Mouse (Mus musculus) adrenal gland, postnatal 4 days (tissue): Measurements from ENCODE around the gene Gnptab. TPM values are rescaled to one million over a fixed set of nuclear protein-coding genes. Genes with fewer than 3 reads are reported as not detected.
"Not testable (repeated sequence)": the region's sequence is repeated elsewhere in the genome, so short reads cannot be mapped to it uniquely, and the experiment has no call there.

Experiments
- DNase-seq, 2 experiments: peaks; one replicate each; pipeline ENCODE4 v3.0.0; 2021 to 2022; ENCODE audit warnings: low spot score in 2 of 2, mixed read lengths in 2 of 2
- long read RNA-seq, 2 experiments: library from polyadenylated mRNA; stranded (forward); transcript quantifications; one replicate each; pipeline ENCODE4 v2.0.0; 2021
- total RNA-seq, 2 experiments: library from RNA; stranded (reverse); gene quantifications; 2 replicates each; pipeline ENCODE4 v1.2.3; 2021

Gnptab gene
- total RNA-seq, result 10 to 100 TPM; 34.2 to 37.8 TPM
- long read RNA-seq, experiment 1, partial matches to known transcripts, result 0 of 1 reads
- long read RNA-seq, experiment 1, other reads (novel, unspliced or antisense), result 1 of 1 reads
- long read RNA-seq, experiment 2, full-length matches to known transcripts, result 3 of 14 reads
- long read RNA-seq, experiment 2, partial matches to known transcripts, result 7 of 14 reads
- long read RNA-seq, experiment 2, other reads (novel, unspliced or antisense), result 4 of 14 reads

GRCm38 (mm10) chr10:88379013-88379885 is at the start of gene Gnptab, which contains the start of gene Dram1:
TSS of gene Gnptab (plus strand) at chr10:88379132.
TSS of gene Dram1 (minus strand) at chr10:88379080.
- peak; percentile 81 to 88 for DNase-seq

- no peak for DNase-seq
Observed at GRCm38 (mm10) chr10:88330695-88331094, 48.2 kb upstream of the Gnptab start.

- DNase-seq, result no peak
Observed at GRCm38 (mm10) chr10:88340660-88341059, 38.3 kb upstream of the Gnptab start.

GRCm38 (mm10) chr10:88341368-88341767 is 37.6 kb upstream of the Gnptab start:
- DNase-seq, result no peak

GRCm38 (mm10) chr10:88345899-88346401 is 33.0 kb upstream of the Gnptab start:
- no peak for DNase-seq

GRCm38 (mm10) chr10:88346454-88347245 is 32.3 kb upstream of the Gnptab start:
- DNase-seq, result no peak

- DNase-seq, result no peak
Observed at GRCm38 (mm10) chr10:88349800-88350199, 29.1 kb upstream of the Gnptab start.

- DNase-seq, result no peak
Observed at GRCm38 (mm10) chr10:88350687-88351086, 28.2 kb upstream of the Gnptab start.

- DNase-seq, result no peak
Observed at GRCm38 (mm10) chr10:88351411-88352103, 27.4 kb upstream of the Gnptab start.

GRCm38 (mm10) chr10:88352549-88352948 is 26.4 kb upstream of the Gnptab start:
- DNase-seq, result no peak

GRCm38 (mm10) chr10:88354599-88354998 is 24.3 kb upstream of the Gnptab start:
- no peak for DNase-seq

- DNase-seq, result no peak
Observed at GRCm38 (mm10) chr10:88356114-88356982, 22.6 kb upstream of the Gnptab start.

GRCm38 (mm10) chr10:88356983-88357559 is 21.9 kb upstream of the Gnptab start:
- DNase-seq, result peak; percentile 44 to 56

GRCm38 (mm10) chr10:88362218-88362617 is 16.7 kb upstream of the Gnptab start:
- no peak for DNase-seq

- DNase-seq, result no peak
Observed at GRCm38 (mm10) chr10:88364221-88364620, 14.7 kb upstream of the Gnptab start.

- DNase-seq, result no peak
Observed at GRCm38 (mm10) chr10:88369233-88369632, 9.7 kb upstream of the Gnptab start.

GRCm38 (mm10) chr10:88371793-88372192 is 7.1 kb upstream of the Gnptab start:
- DNase-seq, result no peak

- no peak for DNase-seq
Observed at GRCm38 (mm10) chr10:88372436-88372835, 6.5 kb upstream of the Gnptab start.

GRCm38 (mm10) chr10:88372945-88373344 is 6.0 kb upstream of the Gnptab start:
- DNase-seq, result not testable (repeated sequence)
